Mouse (Mus musculus): ENCODE data around the gene Selenov. TPM values are rescaled to one million over a fixed set of nuclear protein-coding genes. Genes with fewer than 3 reads are reported as not detected.

Gene Selenov
- polyA plus RNA-seq, 1 experiment from 2014 or later, result 0.52 TPM

DNA sequence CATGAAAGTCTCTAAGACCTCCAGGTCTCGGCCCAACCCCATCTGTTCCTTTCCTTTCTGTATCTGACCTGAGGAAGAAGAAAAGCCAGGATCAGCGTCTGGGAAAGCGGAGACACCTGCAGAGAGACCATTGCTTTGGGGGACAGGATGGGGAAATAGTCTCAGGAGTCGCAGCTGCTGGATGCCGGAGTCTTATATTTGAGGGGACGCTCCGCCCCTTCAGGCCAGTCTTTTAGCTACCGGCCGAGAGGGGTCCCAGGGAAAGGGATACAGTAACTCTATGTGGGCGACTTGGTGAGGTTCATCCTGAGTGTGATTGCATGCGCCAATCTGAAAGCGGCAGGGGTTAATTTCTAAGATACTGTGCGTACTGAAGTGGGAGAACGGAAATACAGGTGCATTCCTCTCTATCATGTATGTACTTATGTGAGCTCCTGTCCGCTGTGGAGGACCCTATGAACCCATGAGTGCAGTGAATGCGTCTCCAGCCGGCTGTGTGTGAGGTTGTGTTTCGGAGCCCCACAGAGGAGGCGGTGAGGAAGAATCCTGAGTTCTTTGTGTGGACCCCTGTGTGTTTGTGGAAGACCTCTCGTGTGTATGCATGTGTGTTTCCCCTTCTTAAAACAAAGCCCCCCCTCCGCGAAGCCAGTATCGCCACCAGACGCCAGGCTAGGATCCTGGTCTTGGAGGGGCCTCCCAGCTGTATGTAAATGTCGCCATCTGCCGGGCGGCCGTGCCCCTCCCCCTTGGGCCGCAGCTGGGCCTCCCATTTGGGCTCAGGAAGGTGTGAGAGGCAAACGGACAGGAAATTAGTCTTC, 10.8 kb upstream of the Selenov start, which contains the start of gene Dll3:
Gene Dll3 (minus strand): TSS at position 623 of the 818 bp plus-strand sequence.
- H3K9ac ChIP-seq (ENCODE audit: low read depth, low read length), result peak within 1 kb of the TSS; percentile 77
- 2% methylated on average over 30 of the region's 30 CpGs for WGBS
- H3K27ac ChIP-seq (ENCODE audit: low read depth, low read length), result peak within 1 kb of the TSS; percentile 92
- peaks cover 6% of the 10 kb centered on the region; the same call in 1 of the 2 replicates for H3K4me1 ChIP-seq (replicated peaks; ENCODE audit: control insufficient read depth, insufficient read depth, low read length)
- DNase-seq (ENCODE audit: low spot score) (peak; percentile 85), ATAC-seq (ENCODE audit: low FRiP score) (peak; percentile 76)
- no peaks in the 10 kb centered on the region for H3K9me3 ChIP-seq (ENCODE audit: control insufficient read depth, low read length)
- 0 out of 2 replicates have a peak, but pooled peaks cover 2% of the 10 kb centered on the region for H3K36me3 ChIP-seq (ENCODE audit: control insufficient read depth, insufficient read depth, low read length)
- peak within 1 kb of the TSS; percentile 55 for H3K4me3 ChIP-seq (ENCODE audit: low read depth, low read length)
- peaks cover 7% of the 10 kb centered on the region for H3K27me3 ChIP-seq (ENCODE audit: control insufficient read depth, insufficient read depth, low read length)
- peak within 1 kb of the TSS; percentile 55 for H3K4me2 ChIP-seq (replicated peaks; ENCODE audit: low read depth, low read length)

DNA sequence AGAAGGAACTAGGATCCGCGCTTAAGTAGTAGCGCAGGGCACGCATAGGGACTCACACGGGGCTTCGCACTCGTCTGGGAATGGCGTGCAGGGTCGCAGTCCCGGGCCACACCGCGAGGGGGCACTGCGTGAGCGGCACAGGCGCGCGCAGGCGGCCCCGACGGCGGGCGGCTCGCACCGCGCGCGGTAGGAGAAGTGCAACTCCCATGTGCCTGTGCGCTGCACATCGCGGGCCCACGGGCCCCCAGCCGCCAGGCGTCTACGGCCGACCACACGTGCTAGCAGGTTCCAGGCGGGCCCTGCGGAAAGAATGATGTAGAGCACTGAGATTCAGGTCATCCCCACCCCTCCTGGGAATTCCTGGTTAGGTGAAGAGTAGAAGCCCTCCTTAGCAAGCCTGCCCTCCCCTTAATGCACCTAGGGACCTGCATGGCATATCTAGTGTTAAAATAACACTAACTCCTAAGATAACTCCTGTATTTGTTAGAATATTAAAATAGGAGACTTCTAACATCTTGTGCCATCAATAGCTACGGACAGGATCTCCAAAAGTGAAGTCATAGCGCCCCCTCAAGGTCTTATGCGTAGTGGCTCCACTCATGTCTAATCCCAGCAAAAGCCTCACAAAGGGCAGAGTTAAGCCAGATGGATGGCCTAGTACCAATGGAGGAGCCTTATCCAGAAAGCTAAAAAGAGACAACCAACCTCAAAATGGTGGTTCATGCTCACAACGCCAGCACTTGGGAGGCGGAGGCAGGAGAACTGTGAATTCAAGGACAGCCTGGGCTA, 8.0 kb upstream of the Selenov start:
- DNase-seq (ENCODE audit: low spot score) (peak; percentile 84), ATAC-seq (ENCODE audit: low FRiP score) (peak; percentile 17; the same call in 1 of the 2 replicates)
- Histone ChIP-seq H3K9ac (ENCODE audit: low read depth, low read length) (peak overlapping the region; percentile 7), H3K36me3 (ENCODE audit: control insufficient read depth, insufficient read depth, low read length) (no peaks in the 10 kb centered on the region), H3K9me3 (ENCODE audit: control insufficient read depth, low read length) (no peaks in the 10 kb centered on the region), H3K27ac (ENCODE audit: low read depth, low read length) (no peak overlapping the region), H3K4me2 (replicated peaks; ENCODE audit: low read depth, low read length) (peak overlapping the region; percentile 55), H3K27me3 (ENCODE audit: control insufficient read depth, insufficient read depth, low read length) (peaks cover 18% of the 10 kb centered on the region), H3K4me1 (replicated peaks; ENCODE audit: control insufficient read depth, insufficient read depth, low read length) (peaks cover 6% of the 10 kb centered on the region; the same call in 1 of the 2 replicates), H3K4me3 (ENCODE audit: low read depth, low read length) (peak overlapping the region; percentile 55)
- 11% methylated on average over 43 of the region's 43 CpGs for WGBS

DNA sequence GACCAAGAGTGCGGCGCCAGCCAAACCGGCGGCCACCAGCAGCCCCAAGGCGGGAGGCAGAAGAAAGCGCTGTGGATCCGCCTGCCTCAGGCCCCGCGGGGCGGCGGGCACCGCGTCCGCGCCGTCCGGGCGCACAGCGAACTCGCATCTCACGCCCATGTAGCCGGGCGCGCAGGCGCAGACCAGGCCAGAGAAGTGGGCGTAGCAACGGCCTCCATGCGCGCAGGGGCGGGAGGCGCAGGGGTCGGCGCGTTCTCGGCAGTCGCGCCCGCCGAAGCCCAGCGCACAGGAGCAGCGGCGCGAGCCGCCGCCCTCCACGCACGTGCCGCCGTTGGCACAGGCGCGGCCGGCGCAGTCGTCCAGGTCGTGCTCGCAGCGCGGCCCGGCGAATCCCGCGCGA, 3.5 kb upstream of the Selenov start:
- ATAC-seq (ENCODE audit: low FRiP score) (peak; percentile 32), DNase-seq (ENCODE audit: low spot score) (peak; percentile 88)
- Histone ChIP-seq H3K9me3 (ENCODE audit: control insufficient read depth, low read length) (no peaks in the 10 kb centered on the region), H3K27ac (ENCODE audit: low read depth, low read length) (no peak overlapping the region), H3K4me2 (replicated peaks; ENCODE audit: low read depth, low read length) (peak overlapping the region; percentile 74), H3K9ac (ENCODE audit: low read depth, low read length) (peak overlapping the region; percentile 44), H3K27me3 (ENCODE audit: control insufficient read depth, insufficient read depth, low read length) (peaks cover 26% of the 10 kb centered on the region), H3K4me1 (replicated peaks; ENCODE audit: control insufficient read depth, insufficient read depth, low read length) (peaks cover 5% of the 10 kb centered on the region; the same call in 1 of the 2 replicates), H3K36me3 (ENCODE audit: control insufficient read depth, insufficient read depth, low read length) (no peaks in the 10 kb centered on the region), H3K4me3 (ENCODE audit: low read depth, low read length) (peak overlapping the region; percentile 42)
- 2% methylated on average over 62 of the region's 63 CpGs for WGBS

DNA sequence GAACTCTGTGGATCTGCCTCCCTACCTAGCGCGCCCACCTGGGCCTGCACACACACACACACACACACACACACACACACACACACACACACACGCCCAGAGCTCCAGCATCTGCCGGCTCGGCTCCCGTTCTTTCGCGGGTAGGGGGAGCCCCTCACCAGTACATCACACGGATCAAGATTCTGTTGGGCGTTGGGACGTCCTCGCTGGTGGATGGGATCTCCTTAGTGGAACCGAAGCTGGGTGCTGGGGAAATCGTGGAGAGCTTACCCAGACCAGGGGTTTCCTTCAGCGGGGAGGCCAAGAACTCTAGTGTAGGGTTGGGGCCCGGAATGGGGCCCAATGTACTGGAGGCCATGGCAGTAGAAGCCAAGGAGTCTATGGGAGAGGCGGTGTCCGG, 821 bp downstream of the Selenov start:
- Histone ChIP-seq H3K4me1 (replicated peaks; ENCODE audit: control insufficient read depth, insufficient read depth, low read length) (no peaks in the 10 kb centered on the region; the same call in 1 of the 2 replicates), H3K4me3 (ENCODE audit: low read depth, low read length) (peak overlapping the region; percentile 24; the same call in 1 of the 2 replicates), H3K9me3 (ENCODE audit: control insufficient read depth, low read length) (no peaks in the 10 kb centered on the region), H3K9ac (ENCODE audit: low read depth, low read length) (no peak overlapping the region), H3K36me3 (ENCODE audit: control insufficient read depth, insufficient read depth, low read length) (no peaks in the 10 kb centered on the region), H3K27ac (ENCODE audit: low read depth, low read length) (no peak overlapping the region), H3K4me2 (replicated peaks; ENCODE audit: low read depth, low read length) (peak overlapping the region; percentile 41), H3K27me3 (ENCODE audit: control insufficient read depth, insufficient read depth, low read length) (peaks cover 21% of the 10 kb centered on the region)
- DNase-seq (ENCODE audit: low spot score), result peak; percentile 55
- ATAC-seq (ENCODE audit: low FRiP score), result peak; percentile 19
- 1% methylated on average over 18 of the region's 18 CpGs for WGBS

DNA sequence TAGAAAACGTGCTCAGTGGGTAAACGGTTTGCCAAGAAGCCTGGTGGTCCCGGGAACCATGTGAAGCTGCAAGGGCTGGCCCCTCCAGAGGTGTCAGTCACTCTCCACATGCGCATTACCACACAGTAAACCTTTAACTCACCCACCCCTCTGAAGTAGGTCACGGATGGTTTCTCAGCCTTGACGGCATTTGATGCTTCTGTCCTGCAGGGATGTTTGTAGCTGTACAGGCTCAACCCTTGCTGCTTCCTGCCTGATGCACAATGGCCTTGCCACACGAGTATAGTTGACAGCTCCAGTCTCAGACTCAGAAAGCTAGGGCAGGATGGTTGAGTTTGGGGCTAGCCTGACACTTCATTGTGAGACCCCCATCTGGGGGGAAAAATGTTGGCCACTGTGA, 10.4 kb downstream of the Selenov start:
- ATAC-seq (ENCODE audit: low FRiP score), result no peak
- Histone ChIP-seq H3K4me1 (replicated peaks; ENCODE audit: control insufficient read depth, insufficient read depth, low read length) (peaks cover 3% of the 10 kb centered on the region; the same call in 1 of the 2 replicates), H3K9ac (ENCODE audit: low read depth, low read length) (no peak overlapping the region), H3K27me3 (ENCODE audit: control insufficient read depth, insufficient read depth, low read length) (no peaks in the 10 kb centered on the region), H3K36me3 (ENCODE audit: control insufficient read depth, insufficient read depth, low read length) (no peaks in the 10 kb centered on the region), H3K9me3 (ENCODE audit: control insufficient read depth, low read length) (no peaks in the 10 kb centered on the region), H3K4me2 (replicated peaks; ENCODE audit: low read depth, low read length) (no peak overlapping the region), H3K27ac (ENCODE audit: low read depth, low read length) (no peak overlapping the region), H3K4me3 (ENCODE audit: low read depth, low read length) (no peak overlapping the region)
- no peak for DNase-seq (ENCODE audit: low spot score)
- WGBS, result 78% methylated on average over 7 of the region's 7 CpGs

DNA sequence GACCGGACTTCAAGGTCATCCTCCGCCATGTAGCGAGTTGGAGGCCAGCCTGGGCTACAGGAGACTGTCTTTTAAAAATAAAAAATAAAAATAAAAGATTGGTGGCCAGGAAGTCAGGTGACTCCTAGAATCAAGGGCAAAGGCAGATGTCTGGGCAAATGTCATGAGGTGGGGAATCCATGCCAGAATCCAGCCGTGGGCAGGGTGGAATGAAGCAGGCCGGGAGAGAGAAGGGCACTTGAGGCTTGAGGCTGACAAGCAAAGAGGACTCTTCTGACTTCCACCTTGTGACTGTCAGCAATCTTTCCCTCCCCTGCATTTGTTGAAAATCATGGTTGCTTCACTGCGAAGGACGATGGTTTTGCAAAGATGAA, 12.7 kb downstream of the Selenov start:
- H3K27me3 ChIP-seq (ENCODE audit: control insufficient read depth, insufficient read depth, low read length), result no peaks in the 10 kb centered on the region
- no peaks in the 10 kb centered on the region for H3K36me3 ChIP-seq (ENCODE audit: control insufficient read depth, insufficient read depth, low read length)
- DNase-seq (ENCODE audit: low spot score) (no peak), ATAC-seq (ENCODE audit: low FRiP score) (no peak)
- H3K4me3 ChIP-seq (ENCODE audit: low read depth, low read length), result peak overlapping the region; percentile 58
- peaks cover 3% of the 10 kb centered on the region; the same call in 1 of the 2 replicates for H3K4me1 ChIP-seq (replicated peaks; ENCODE audit: control insufficient read depth, insufficient read depth, low read length)
- WGBS, result 91% methylated on average over 7 of the region's 7 CpGs
- H3K4me2 ChIP-seq (replicated peaks; ENCODE audit: low read depth, low read length), result peak overlapping the region; percentile 81
- no peaks in the 10 kb centered on the region for H3K9me3 ChIP-seq (ENCODE audit: control insufficient read depth, low read length)
- peak overlapping the region; percentile 94 for H3K9ac ChIP-seq (ENCODE audit: low read depth, low read length)
- 0 out of 2 replicates have a peak overlapping the region, but pooled peaks have one; percentile 78 for H3K27ac ChIP-seq (ENCODE audit: low read depth, low read length)

DNA sequence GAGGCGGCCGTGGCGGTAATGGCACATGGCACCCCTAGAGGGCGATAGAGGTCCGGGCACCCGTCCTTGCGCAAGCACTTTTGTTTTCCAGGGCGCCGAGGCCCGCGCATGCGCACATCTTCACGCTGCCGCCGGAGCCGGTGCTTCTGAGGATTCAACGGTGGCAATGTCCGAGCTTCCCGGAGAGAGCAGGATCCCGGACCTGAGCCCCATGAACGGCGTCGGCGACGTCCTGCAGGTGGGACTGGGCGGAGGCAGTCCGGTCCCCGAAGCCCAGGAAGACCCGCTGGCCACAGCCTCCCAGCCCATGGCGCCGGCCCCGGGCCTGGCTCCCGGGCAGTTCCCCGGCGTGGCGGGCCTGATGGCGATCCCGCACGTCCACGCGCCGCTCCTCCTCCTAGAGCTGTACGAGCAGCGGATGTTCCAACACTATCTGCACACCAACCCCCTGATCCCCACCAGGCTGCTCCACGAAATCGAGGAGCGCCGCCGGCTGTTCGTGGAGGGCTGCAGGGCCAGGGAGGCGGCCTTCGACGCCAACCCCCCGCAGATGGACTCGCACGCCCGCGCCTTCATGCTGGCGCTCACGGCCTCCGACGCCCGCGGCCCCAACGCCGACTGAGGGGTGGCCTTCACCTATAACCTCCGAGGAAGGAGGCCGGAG, 13.2 kb downstream of the Selenov start, which contains the start of gene Eid2b:
Gene Eid2b (plus strand): TSS at position 125 of the 664 bp plus-strand sequence.
- H3K9ac ChIP-seq (ENCODE audit: low read depth, low read length), result peak within 1 kb of the TSS; percentile 94
- DNase-seq (ENCODE audit: low spot score) (peak; percentile 98), ATAC-seq (ENCODE audit: low FRiP score) (peak; percentile 87)
- H3K27me3 ChIP-seq (ENCODE audit: control insufficient read depth, insufficient read depth, low read length), result no peaks in the 10 kb centered on the region
- peak within 1 kb of the TSS; percentile 58 for H3K4me3 ChIP-seq (ENCODE audit: low read depth, low read length)
- H3K36me3 ChIP-seq (ENCODE audit: control insufficient read depth, insufficient read depth, low read length), result no peaks in the 10 kb centered on the region
- 3% methylated on average over 64 of the region's 68 CpGs for WGBS
- H3K4me1 ChIP-seq (replicated peaks; ENCODE audit: control insufficient read depth, insufficient read depth, low read length), result peaks cover 3% of the 10 kb centered on the region; the same call in 1 of the 2 replicates
- H3K9me3 ChIP-seq (ENCODE audit: control insufficient read depth, low read length), result no peaks in the 10 kb centered on the region
- peak within 1 kb of the TSS; percentile 78; the same call in 1 of the 2 replicates for H3K27ac ChIP-seq (ENCODE audit: low read depth, low read length)
- peak within 1 kb of the TSS; percentile 81 for H3K4me2 ChIP-seq (replicated peaks; ENCODE audit: low read depth, low read length)

DNA sequence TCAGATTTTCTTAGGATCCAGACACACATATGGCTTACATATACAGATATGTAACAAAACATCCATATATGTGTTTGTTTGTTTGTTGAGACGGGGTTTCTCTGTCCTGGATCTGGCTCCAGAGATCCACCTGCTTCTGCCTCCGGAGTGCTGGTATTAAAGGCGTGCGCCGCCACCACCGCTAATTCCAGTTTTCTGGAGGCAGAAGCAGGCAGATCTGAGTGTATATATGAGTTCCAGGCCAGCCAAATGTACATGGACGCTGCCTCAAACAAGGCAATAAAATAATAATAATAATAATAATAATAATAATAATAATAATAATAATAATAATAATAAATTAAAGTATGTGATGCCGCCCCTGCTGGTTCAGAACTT, 13.8 kb downstream of the Selenov start:
- DNase-seq (ENCODE audit: low spot score), result no peak
- no peak overlapping the region for H3K4me2 ChIP-seq (replicated peaks; ENCODE audit: low read depth, low read length)
- ATAC-seq (ENCODE audit: low FRiP score), result peak; percentile 43; the same call in 1 of the 2 replicates
- H3K27me3 ChIP-seq (ENCODE audit: control insufficient read depth, insufficient read depth, low read length), result no peaks in the 10 kb centered on the region
- no peak overlapping the region for H3K4me3 ChIP-seq (ENCODE audit: low read depth, low read length)
- H3K4me1 ChIP-seq (replicated peaks; ENCODE audit: control insufficient read depth, insufficient read depth, low read length), result peaks cover 3% of the 10 kb centered on the region; the same call in 1 of the 2 replicates
- H3K9ac ChIP-seq (ENCODE audit: low read depth, low read length), result no peak overlapping the region
- 0 out of 2 replicates have a peak, but pooled peaks cover 2% of the 10 kb centered on the region for H3K36me3 ChIP-seq (ENCODE audit: control insufficient read depth, insufficient read depth, low read length)
- 63% methylated on average over 8 of the region's 8 CpGs for WGBS
- no peaks in the 10 kb centered on the region for H3K9me3 ChIP-seq (ENCODE audit: control insufficient read depth, low read length)
- H3K27ac ChIP-seq (ENCODE audit: low read depth, low read length), result no peak overlapping the region
